In genomic region chr2:92529670-92530322, GRCm38 (mm10) we compare ENCODE assay signal across 8 mouse cellular contexts.
DNase-seq lines count a peak whose midpoint lies in the region; ATAC-seq and TF ChIP-seq lines count a peak whose summit lies in the region.

No protein-coding gene starts in this region.

- no peaks in the 10 kb centered on the region for H3K36me3 ChIP-seq in neural tube, embryonic 11.5 days (ENCODE audit: control insufficient read depth, insufficient read depth, low read length)
- H3K36me3 ChIP-seq in limb, embryonic 13.5 days = no peaks in the 10 kb centered on the region
- H3K36me3 ChIP-seq in stomach, postnatal 0 days (ENCODE audit: control insufficient read depth, insufficient read depth, low read length) = no peaks in the 10 kb centered on the region

- no peak for TF ChIP-seq CTCF in stomach, postnatal 0 days (IDR thresholded peaks at IDR 0.05; ENCODE audit: low read depth)

- H3K4me1 ChIP-seq in neural tube, embryonic 11.5 days (ENCODE audit: control insufficient read depth, insufficient read depth, low read length) = no peaks in the 10 kb centered on the region
- peaks cover 11% of the 10 kb centered on the region; the same call in 1 of the 2 replicates for H3K4me1 ChIP-seq in limb, embryonic 13.5 days
- H3K4me1 ChIP-seq in stomach, postnatal 0 days (replicated peaks; ENCODE audit: control insufficient read depth, insufficient read depth) = 0 out of 2 replicates have a peak, but pooled peaks cover 4% of the 10 kb centered on the region

- H3K9me3 ChIP-seq in neural tube, embryonic 11.5 days (ENCODE audit: control insufficient read depth, low read length) = no peaks in the 10 kb centered on the region
- no peaks in the 10 kb centered on the region for H3K9me3 ChIP-seq in limb, embryonic 13.5 days
- no peaks in the 10 kb centered on the region for H3K9me3 ChIP-seq in stomach, postnatal 0 days (ENCODE audit: control insufficient read depth, low read length)

- H3K9ac ChIP-seq in neural tube, embryonic 11.5 days (ENCODE audit: low read length) = peak overlapping the region; percentile 42; the same call in 1 of the 2 replicates
- H3K9ac ChIP-seq in limb, embryonic 13.5 days = peak overlapping the region; percentile 69
- peak overlapping the region; percentile 59 for H3K9ac ChIP-seq in stomach, postnatal 0 days (ENCODE audit: low read length)

- TF ChIP-seq EP300 in stomach, postnatal 0 days (optimal IDR thresholded peaks at IDR 0.05) = no peak

- WGBS in neural tube, embryonic 11.5 days = 51% methylated on average over 14 of the region's 14 CpGs
- WGBS in limb, embryonic 13.5 days = 46% methylated on average over 14 of the region's 14 CpGs
- WGBS in stomach, postnatal 0 days = 41% methylated on average over 14 of the region's 14 CpGs

- H3K4me2 ChIP-seq in neural tube, embryonic 11.5 days (ENCODE audit: low read depth) = peak overlapping the region; percentile 49
- peak overlapping the region; percentile 81 for H3K4me2 ChIP-seq in limb, embryonic 13.5 days (replicated peaks)
- H3K4me2 ChIP-seq in stomach, postnatal 0 days (replicated peaks; ENCODE audit: low read depth) = peak overlapping the region; percentile 71

- DNase-seq in adrenal gland, adult 2 months = peak; percentile 71
- no peak for DNase-seq in adrenal gland, postnatal 10 days
- DNase-seq in neural tube, embryonic 11.5 days (ENCODE audit: low spot score) = no peak
- DNase-seq in neural tube, embryonic 10.5 days (ENCODE audit: extremely low spot score, low spot score) = no peak
- no peak for DNase-seq in stomach, postnatal 0 days (ENCODE audit: low spot score)
- DNase-seq in layer of hippocampus, adult 11-12 months (ENCODE audit: low spot score) = no peak

- no peak for ATAC-seq in neural tube, embryonic 11.5 days (ENCODE audit: insufficient read depth, low FRiP score, low TSS enrichment)
- no peak for ATAC-seq in limb, embryonic 13.5 days (ENCODE audit: low FRiP score, low read depth)
- 0 out of 2 replicates have a peak, but pooled peaks have one; percentile 22 for ATAC-seq in stomach, postnatal 0 days (ENCODE audit: low FRiP score, low TSS enrichment)
- ATAC-seq in megakaryocyte, adult 5-6 weeks (ENCODE audit: poor library complexity, severe bottlenecking) = no peak

- H3K27ac ChIP-seq in neural tube, embryonic 11.5 days (ENCODE audit: low read depth, low read length) = no peak overlapping the region
- H3K27ac ChIP-seq in limb, embryonic 13.5 days = no peak overlapping the region
- no peak overlapping the region for H3K27ac ChIP-seq in stomach, postnatal 0 days (replicated peaks)

- peak overlapping the region; percentile 27 for H3K4me3 ChIP-seq in neural tube, embryonic 11.5 days (ENCODE audit: low read depth, low read length)
- peak overlapping the region; percentile 51 for H3K4me3 ChIP-seq in limb, embryonic 13.5 days
- peak overlapping the region; percentile 39 for H3K4me3 ChIP-seq in stomach, postnatal 0 days (ENCODE audit: low read depth, low read length)

- H3K27me3 ChIP-seq in neural tube, embryonic 11.5 days (ENCODE audit: control insufficient read depth, insufficient read depth, low read length) = no peaks in the 10 kb centered on the region
- no peaks in the 10 kb centered on the region for H3K27me3 ChIP-seq in limb, embryonic 13.5 days
- no peaks in the 10 kb centered on the region for H3K27me3 ChIP-seq in stomach, postnatal 0 days (ENCODE audit: control insufficient read depth, insufficient read depth, low read length)
